Mouse (Mus musculus) cerebellum, adult 8-10 months (tissue): ENCODE data around the gene Fbxo46.

ENCODE experiments used
- DNase-seq: peaks from one replicate; pipeline ENCODE4 v3.0.0; 2022

Gene Fbxo46

GRCm38 (mm10) chr7:19093537-19094385 is 25.9 kb upstream of the Fbxo46 start:
- DNase-seq, result no peak

GRCm38 (mm10) chr7:19094471-19094825 is 25.2 kb upstream of the Fbxo46 start, which contains the start of gene Six5:
Gene Six5, plus strand, starts transcription at chr7:19094594.
- no peak for DNase-seq

- no peak for DNase-seq
Observed at GRCm38 (mm10) chr7:19094826-19095750, 24.6 kb upstream of the Fbxo46 start.

- no peak for DNase-seq
Observed at GRCm38 (mm10) chr7:19095751-19096110, 23.9 kb upstream of the Fbxo46 start.

- DNase-seq, result no peak
Observed at GRCm38 (mm10) chr7:19096421-19096976, 23.2 kb upstream of the Fbxo46 start.

GRCm38 (mm10) chr7:19097217-19097616 is 22.4 kb upstream of the Fbxo46 start:
- no peak for DNase-seq

- DNase-seq, result no peak
Observed at GRCm38 (mm10) chr7:19097863-19098262, 21.8 kb upstream of the Fbxo46 start.

- DNase-seq, result no peak
Observed at GRCm38 (mm10) chr7:19098811-19099210, 20.8 kb upstream of the Fbxo46 start.

- DNase-seq, result no peak
Observed at GRCm38 (mm10) chr7:19100290-19100689, 19.4 kb upstream of the Fbxo46 start.

GRCm38 (mm10) chr7:19103741-19104140 is 15.9 kb upstream of the Fbxo46 start:
- DNase-seq, result no peak

- no peak for DNase-seq
Observed at GRCm38 (mm10) chr7:19104486-19104885, 15.2 kb upstream of the Fbxo46 start.

GRCm38 (mm10) chr7:19107436-19107835 is 12.2 kb upstream of the Fbxo46 start:
- DNase-seq, result no peak

GRCm38 (mm10) chr7:19109565-19109964 is 10.1 kb upstream of the Fbxo46 start:
- no peak for DNase-seq

GRCm38 (mm10) chr7:19118028-19118771 is 1.5 kb upstream of the Fbxo46 start, which contains the start of gene Gm4969:
Gene Gm4969, minus strand, starts transcription at chr7:19118368.
- peak; percentile 69 for DNase-seq

- no peak for DNase-seq
Observed at GRCm38 (mm10) chr7:19119083-19119482, 576 bp upstream of the Fbxo46 start.

GRCm38 (mm10) chr7:19121686-19122085 is 2.0 kb downstream of the Fbxo46 start:
- no peak for DNase-seq

GRCm38 (mm10) chr7:19124713-19125112 is 5.1 kb downstream of the Fbxo46 start:
- no peak for DNase-seq

GRCm38 (mm10) chr7:19127744-19128143 is 8.1 kb downstream of the Fbxo46 start:
- DNase-seq, result no peak

GRCm38 (mm10) chr7:19129396-19129795 is 9.7 kb downstream of the Fbxo46 start:
- DNase-seq, result no peak

- DNase-seq, result no peak
Observed at GRCm38 (mm10) chr7:19130657-19131056, 11.0 kb downstream of the Fbxo46 start.

- DNase-seq, result peak; percentile 95
Observed at GRCm38 (mm10) chr7:19131324-19131848, 11.7 kb downstream of the Fbxo46 start.

- no peak for DNase-seq
Observed at GRCm38 (mm10) chr7:19136168-19136567, 16.5 kb downstream of the Fbxo46 start.
